Mouse (Mus musculus): ENCODE measurements at regions not wholly inside any gene's neighbourhood (a gene's known extent, or its start where the extent isn't known, plus 50 kb on each side); places are given as distances from the start of the nearest gene placed in this dataset.

DNA sequence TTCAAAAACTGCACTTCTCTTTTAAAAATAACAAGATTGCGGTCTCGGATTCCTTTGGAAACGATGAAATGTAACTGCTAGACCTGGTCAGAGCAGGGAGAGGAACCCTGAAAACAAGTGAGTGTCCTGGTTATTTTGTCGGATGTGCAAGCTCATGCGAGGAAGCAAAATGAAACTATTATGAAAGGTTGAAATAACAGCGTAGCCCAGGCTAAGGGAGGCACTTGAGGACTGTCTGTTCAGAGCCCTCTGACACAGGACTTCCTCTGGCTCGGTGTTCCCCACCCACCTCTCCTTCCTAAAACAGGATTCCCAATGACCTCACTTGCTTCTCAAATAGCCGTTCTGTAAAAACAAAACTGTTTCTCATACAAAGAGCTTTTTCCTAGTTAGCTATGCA is 51.3 kb upstream of the S1pr1 start:
- no peak for DNase-seq (ENCODE audit: extremely low spot score)

DNA sequence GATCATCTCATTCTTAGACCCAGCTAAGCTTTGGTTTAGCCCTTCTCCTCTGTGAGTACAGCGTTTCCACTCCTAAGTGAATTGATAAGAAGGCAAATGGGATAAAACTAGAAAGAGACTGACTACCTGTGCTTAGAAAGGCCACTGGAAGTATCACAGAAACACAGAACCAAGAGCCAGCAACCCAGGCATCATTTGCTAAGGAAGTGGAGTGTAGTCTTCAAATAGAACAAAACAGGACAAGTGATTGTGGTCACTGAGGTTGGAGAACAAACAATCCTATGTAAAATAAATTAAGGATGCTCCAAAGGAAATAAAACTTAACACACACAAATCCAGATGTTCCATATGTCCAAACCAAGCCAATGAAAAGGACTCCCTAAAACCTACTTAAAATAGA is 53.4 kb upstream of the S1pr1 start:
- DNase-seq (ENCODE audit: extremely low spot score) = no peak

DNA sequence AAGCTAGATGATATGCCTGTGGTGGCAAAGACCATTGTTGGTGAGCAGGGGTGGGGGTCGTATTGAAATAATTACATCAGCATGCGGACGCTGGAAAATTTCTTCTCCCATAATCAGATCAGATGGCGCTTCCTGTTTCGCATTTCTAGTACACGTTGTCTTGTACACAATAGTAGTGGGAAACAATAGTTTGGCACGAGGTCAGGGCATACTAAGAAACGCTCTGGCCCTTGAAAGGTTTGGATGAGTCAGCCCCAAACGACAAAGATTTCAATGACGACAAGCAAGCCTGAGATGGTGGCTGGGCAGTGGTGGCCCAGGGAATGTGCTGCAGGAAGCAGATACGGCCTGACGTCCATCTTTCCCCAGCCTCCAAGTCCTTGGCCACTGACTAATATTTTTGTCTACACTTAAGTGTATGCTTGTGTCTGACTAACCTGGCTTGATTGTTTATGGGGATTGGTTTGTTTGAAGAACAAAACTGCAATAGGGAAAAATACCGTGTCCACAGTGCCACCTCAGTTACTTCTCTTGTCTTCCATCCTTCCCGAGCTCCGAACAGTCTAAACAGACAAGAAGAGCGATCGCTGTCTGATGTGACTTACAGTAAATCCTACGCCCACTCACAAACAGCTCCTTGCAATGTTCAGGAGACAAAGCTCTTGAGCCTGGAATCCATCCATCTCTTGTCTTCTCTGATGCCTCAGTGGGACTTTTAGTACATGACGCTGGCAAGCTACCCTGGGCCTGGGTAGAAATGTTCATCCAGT is 54.1 kb upstream of the S1pr1 start:
- no peak for DNase-seq (ENCODE audit: extremely low spot score)

DNA sequence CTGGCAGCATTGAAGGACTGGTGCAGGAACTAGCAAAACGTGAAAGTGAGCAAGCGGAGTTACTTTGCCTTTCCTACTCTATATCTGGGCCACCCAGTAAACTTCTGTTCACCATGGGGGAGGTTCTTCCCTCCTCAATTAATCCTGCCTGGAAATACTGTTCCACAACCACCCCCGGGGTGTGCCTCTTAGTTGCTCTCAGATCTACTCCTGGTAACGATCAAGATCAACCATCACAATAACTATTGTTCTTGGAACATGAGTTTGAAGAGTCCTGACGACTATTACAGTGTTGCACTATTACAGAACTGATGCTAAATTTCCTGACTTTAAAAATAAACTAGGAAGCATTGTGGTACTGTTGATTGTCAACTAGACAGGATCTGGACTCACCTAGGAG is 57.8 kb upstream of the S1pr1 start:
- no peak for DNase-seq (ENCODE audit: extremely low spot score)

DNA sequence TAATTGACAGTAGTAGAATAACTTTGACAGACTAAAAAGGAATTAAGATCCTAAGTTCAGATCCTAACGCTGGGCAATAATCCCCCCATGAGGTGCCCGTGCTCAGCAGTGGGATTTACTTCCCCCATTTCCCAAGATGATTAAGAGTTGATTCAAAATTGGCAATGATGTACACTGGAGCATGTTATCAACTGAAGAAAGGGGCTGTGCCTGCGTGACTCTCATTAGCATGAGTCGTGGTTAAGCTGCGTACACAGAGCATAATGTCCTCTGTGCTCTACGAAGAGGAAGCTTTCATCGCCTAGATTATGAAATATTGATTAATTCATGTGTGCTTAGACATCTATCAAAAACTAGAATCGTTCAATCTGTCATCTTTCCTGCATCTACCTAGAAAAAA is 59.4 kb upstream of the S1pr1 start:
- no peak for DNase-seq (ENCODE audit: extremely low spot score)

DNA sequence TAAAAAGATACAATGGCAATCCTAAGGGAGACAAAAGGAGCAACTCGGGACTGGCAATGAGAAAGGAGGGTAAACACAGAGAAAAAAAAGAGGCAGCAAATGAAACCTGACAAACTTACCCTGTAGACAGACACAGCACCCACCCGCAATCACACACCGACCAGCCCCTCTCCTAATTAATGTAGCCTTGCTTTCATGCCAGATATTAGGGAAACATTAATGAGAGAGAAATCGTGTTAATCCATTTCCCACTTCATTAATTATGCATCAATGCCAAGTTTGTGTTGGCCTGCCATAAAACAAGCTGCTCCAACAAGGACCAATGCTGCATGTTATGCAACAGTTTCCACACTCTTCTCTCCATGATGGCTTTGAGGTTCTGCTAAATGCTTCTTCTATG is 59.9 kb upstream of the S1pr1 start:
- DNase-seq (ENCODE audit: extremely low spot score) = no peak

DNA sequence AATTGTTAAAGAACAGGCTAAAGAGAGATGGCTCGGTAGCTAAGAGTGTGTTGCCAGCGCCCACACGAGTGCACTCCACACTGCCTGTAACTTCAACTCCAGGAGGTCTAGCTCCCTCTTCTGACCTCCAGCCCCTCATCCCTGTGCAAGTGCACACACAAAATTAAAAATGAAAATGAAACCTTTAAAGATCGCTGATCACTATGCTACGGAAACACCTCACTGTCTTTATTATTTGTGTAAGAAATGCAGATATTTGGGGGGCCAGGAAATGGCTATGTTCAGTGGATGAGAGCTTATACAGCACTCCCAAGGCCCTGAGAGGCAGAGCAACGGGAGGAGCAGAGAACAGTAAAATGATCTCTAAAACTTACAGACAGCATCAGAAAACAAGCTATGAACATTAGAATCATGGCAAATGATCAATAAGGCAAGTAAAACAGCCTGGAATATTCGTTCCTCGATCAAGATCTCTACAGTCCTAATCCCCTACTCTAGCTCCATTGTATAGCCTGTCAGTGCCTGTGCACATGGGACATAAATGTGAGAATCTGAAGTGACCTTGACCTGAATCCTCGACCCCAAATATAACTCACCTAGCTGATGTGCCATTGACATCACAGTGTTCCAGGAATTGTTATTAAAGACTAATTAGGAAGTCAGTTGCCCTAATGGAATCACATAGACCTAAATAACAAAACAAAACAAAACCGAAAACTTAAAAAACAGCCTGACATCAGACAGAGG is 64.4 kb upstream of the S1pr1 start:
- DNase-seq (ENCODE audit: extremely low spot score) = no peak

DNA sequence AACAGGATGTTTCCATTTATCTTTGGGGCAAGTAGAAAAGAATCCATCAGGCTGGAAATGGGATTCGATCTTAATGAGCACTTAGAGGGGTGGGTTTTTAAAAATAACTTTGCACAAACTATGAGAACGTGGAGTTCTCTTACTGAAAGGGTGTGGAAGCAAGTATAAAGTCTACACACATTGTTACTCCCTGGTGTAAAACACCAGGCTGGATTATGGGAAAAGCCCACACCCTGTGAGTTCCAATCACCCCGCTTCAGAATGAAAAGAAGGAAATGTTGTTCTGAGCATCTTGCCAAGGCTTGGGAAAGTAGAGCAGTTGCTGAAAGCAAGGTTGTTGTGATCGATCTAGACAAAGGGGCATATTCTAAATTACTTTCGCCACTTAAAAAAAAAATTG is 65.0 kb upstream of the S1pr1 start:
- no peak for DNase-seq (ENCODE audit: extremely low spot score)

DNA sequence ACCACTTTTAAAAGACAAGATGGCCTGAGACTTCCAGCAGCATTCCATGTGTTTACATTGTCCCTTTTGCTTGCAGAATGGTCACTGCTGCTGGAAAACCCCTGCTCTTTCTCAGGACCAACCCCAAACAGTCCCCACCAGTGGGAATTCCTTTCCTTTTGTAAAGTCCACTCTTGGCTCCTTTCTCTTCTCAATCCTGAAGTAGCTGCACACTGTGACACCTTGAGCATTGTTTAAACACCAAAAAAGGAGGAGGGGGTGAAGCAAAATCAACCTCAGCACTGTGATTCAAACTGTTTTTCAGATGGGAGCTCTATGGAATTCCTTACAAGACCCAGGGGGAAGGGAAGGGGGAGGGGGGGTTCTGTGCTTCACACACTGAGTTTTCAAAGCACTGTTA is 67.9 kb upstream of the S1pr1 start:
- no peak for DNase-seq (ENCODE audit: extremely low spot score)

DNA sequence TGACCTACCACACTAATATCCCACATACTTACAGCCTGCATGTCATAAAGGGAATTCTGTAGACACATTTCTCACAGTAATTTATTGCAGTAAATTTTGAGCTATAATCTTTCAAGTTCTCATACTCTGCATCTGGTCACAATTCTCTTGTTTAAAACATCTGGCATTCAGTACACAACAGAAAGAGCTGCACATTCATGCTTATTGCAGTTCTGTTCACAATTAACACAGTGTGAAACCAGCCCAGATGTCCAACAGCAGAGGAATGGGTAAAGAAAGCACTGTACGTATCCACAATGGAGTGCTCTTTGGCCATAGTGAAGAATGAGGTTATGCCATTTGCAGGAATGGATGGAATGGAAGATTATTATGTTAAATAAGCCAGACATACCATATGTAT is 72.5 kb upstream of the S1pr1 start:
- no peak for DNase-seq (ENCODE audit: extremely low spot score)

DNA sequence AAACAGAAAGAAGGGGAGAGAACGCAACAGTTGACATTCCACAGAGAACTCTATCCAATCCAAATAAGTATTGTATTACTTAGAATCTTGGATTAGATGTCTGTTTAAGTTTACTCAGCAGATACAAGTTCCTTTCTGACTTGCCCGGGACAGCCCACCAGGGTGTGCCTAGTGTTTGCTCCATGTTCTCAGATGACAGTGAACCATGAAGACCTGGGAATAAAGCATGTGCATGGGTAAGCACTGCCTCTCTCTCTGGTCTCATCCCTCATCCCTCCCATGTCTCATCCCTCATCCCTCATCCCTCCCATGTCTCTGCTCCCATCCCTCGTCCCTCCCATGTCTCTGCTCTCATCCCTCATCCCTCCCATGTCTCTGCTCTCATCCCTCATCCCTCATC is 73.7 kb upstream of the S1pr1 start:
- DNase-seq (ENCODE audit: extremely low spot score) = no peak

DNA sequence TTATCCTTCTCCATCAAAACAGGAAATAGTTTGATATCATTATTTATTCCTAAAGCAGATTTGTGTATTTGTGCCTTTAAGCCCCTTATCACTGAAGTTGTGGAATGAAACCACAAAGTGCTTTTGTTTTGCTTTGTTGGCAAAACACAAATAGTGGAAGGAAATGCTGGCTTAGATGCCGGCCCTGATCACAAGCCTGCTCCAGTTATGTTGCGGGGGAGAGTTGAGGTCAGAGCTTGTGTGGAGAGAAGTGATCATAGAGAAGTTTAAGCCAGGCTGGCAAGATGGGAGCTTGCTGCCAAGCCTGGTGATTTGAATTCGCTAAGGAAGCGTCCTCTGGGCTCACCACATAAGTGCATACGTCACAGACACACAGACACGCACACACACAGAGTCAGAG is 74.2 kb upstream of the S1pr1 start:
- no peak for DNase-seq (ENCODE audit: extremely low spot score)

DNA sequence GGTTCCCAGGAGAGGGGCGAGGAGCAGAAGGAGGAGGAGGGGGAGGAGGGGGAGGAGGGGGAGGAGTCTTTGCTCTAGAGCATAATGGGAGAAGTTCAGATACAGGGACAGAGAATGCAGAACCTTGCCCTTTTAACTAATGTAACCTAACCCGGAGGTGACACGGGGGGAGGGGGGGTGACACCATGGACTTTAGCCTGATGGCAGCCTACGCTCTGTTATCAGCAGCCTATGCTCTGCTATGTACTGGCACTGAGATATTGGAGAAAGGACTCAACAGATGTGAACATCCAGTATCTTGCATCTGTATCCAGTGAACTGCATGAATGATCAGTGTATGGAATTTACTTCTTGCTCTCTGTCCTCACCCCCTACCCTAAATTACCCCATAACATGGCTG is 77.7 kb upstream of the S1pr1 start:
- no peak for DNase-seq (ENCODE audit: extremely low spot score)

DNA sequence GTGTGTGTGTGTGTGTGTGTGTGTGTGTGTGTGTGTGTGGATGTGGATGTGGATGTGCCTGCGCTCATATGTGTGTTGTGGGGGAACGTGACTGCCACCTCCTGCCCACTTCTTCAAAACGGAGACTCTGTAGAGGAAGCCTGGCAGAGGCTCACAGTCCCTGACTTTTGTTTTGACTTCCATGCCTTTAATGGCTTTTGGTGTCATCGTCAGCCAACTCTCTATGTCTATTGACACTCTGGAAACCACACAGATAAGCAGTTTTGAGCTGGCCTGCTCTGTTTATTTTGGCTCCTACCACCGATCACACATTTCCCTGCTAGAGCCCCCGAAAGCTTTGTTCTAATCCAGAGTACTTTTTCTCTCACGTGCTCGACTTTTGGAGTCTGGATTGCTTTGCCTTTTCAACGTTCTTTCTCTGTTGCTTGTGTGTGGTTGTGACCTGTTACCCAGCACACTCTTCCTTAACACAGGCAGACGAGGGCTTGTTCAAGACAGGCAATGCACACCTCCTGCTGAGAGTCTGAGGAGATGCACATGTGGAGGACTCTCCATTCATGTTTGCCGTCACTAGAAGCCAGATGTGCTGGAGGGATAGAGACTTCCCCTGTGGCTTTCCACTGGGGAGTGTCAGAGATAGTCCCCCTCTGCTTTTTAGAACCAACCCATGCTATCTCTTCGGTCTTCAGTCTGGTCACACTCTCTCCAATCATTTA is 78.6 kb upstream of the S1pr1 start:
- DNase-seq (ENCODE audit: extremely low spot score) = peak; percentile 15

DNA sequence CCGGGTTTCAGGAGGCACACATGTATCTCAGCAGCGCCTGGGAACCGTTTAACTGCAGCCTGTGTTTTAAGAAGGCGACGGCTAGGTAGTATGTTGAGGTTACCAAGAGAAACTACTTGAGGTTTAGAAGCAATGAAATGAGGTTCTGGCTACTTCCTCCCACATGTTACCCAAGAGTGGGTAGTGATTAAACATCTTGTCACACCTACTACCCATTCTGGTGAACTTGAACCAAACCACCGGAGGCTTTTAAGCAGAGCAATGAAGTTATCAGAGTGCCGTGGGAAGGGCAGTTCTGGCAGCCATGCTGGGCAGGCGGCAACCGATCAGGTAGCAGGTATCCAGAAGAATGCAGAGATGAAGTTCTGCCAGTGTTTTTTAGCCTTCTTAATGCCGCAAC is 84.5 kb upstream of the S1pr1 start:
- DNase-seq (ENCODE audit: extremely low spot score) = no peak

DNA sequence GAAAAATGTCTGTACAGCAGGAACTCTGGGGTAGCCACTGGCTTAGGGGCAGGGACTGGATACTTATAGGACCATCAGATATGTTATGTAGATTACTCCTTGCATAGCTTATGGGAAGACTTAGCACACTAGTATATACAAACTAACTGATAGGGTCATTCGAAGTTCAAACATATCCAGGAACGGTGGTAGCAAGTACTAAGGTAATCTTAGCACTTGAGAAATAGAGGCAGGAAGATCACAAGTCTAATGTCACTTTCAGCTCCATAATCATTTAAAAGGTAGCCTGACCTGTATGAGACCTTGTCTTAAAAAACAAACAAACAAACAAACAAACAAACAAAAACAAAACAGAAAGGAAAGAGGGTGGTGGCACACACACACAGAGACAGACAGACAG is 85.1 kb upstream of the S1pr1 start:
- DNase-seq (ENCODE audit: extremely low spot score) = no peak

DNA sequence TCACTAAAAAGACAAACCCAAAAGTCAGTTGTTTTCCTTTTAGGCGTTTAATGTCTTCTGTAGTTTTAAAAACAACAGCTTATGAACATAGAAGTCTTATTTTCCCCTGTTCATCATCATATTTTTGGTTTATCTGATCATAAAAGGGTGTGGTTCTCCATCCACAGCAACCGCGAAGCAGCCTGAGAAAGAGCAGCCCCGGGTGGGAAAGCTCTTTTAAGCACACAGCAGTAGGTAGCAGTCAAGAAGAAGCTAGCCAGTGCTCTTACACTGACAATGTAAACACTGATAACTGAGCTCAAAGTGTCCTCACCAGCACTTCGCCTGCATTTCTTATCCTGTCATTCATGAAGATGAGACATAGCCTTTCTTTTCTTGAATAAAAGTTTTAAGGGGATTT is 86.0 kb upstream of the S1pr1 start:
- DNase-seq (ENCODE audit: extremely low spot score) = no peak

DNA sequence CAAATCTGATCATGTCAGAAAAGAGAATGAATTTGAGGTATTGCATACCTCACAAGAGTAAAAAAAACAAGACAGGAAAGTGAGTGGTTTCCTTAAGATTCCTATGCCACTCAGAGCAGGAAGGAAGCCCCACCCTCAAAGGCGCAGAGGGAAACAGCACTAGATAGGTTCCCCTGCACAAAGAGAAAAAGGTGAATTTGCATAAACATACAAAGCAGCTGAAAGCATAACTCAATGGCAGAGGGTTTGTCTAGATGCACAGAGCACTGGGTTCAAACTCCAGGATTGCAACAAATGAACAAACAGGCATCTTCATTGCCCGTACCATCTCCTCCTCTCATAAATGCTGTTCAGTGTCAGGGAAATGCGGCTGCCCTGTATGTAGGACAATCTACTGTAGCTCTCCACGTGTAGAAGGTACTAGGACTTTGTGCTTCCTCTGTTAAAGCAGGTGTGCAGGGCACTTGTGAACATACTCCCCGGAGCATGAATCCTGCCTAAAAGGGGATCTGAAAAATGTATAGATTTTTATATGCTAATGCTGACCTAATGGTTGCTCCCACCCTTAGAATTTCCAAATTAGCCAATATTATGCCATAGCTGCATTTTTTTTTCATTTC is 85.9 kb upstream of the Dph5 start:
- no peak for DNase-seq (ENCODE audit: extremely low spot score)

DNA sequence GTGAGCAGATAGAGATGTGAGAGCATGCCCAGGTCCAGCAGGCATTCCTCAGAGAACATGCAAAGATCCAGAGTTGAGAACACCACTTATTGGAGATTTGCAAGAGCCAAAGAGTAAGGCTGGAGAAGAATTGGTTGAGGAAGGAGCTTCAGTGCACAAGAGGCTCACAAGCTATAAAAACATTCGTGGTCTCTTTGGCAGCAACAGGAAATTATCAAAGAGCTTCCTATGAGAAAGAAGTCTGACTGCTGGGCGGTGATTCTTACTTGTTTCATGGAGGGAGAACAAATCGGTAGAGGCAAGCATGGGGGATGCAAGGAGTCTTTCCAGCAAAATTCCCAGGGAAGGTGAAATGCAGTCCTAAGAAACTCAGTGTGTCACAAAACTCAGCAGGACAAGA is 83.0 kb upstream of the Dph5 start:
- DNase-seq (ENCODE audit: extremely low spot score) = no peak

DNA sequence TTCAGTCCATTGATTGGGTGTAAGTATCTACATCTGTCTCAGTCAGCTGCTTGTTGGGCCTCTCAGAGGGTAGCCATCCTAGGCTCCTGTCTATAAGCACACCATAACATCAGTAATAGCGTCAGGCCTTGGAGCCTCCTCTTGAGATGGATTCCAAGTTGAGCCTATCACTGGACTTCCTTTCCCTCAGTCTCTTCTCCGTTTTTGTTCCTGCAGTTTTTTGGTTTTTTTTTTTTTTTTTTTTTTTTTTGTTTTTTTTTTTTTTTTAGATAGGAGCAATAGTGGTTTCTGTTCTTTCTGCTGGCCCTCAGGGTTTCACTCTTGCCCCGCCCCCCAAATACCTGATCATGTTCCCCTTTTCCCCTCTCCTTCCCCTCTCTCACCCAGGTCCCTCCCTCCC is 80.6 kb upstream of the Dph5 start:
- no peak for DNase-seq (ENCODE audit: extremely low spot score)

DNA sequence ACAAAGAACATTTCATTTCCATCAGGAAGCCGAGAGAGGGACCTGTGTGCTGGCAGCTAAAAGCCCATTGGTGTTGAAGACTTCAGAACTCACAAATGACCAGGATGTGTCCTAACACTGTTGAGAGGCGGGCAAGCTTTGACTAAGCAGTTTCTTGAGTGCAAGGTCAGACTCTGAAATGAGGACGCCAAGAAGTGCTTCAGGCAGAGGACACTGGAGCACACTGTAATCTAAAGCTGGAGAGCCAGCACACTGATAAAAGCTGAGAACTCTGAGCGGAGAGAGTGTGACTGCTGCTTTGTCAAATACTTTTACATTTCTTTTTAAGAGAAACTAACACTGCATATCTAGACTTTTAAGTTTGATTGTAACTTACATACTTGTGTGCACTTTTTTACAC is 72.5 kb upstream of the Dph5 start:
- no peak for DNase-seq (ENCODE audit: extremely low spot score)

DNA sequence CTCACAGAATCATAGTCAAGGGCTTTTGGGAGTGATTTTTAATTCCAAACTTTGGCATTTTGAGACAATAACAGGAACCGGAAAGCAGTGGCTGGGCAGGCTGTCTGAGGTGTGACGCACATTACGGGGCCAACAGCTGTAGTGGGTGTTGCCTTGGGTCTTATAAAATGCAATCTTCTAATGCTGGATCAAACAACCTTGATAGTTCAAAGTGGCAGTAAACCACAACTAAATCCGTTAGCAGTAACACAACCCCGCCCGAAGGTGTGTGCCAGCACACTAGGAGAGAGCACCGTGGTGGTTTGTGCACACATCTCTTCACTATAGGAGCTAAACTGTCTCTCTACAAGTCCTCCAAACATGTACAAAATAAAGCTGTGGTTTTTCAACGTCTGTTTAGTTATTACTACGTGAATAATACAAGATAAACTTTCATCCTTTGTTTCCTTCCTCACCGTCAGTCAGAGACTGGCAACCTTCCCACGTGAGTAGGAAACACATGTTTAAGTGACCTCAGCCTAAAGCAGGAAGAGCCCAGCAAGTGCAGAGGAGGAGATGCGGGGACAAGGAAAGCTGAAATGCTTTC is 72.0 kb upstream of the Dph5 start:
- DNase-seq (ENCODE audit: extremely low spot score) = no peak

Measured in embryo, embryonic 9.5 days (tissue).